ENCODE assay signal across 22 mouse cellular contexts in genomic region chr19:32653630-32654362, GRCm38 (mm10). TPM values are rescaled to one million over a fixed set of nuclear protein-coding genes. Genes with fewer than 3 reads are reported as not detected.
DNase-seq lines count a peak whose midpoint lies in the region; ATAC-seq lines count a peak whose summit lies in the region.
"Had no signal": no experiment of that assay in that cellular context is flagged by ENCODE, and none has a peak within 500 bp of the region (broad histone marks: within the 10 kb centered on the region; RNA-seq: fewer than 3 reads in every experiment).

No protein-coding gene starts in this region.

- peak; percentile 5 to 9 for DNase-seq in adrenal gland, postnatal 36 days
- no peak for DNase-seq in adrenal gland, postnatal 4 days (ENCODE audit: low spot score in 2 of 2)
- no peak for DNase-seq in liver, embryonic 11.5 days (ENCODE audit: low spot score)
- DNase-seq in MEL-GATA-1-ER (ENCODE audit: extremely low read depth, low read depth): peak; percentile 40
- no peak for DNase-seq in right cerebral cortex, postnatal 14 days
- no peak for DNase-seq in spleen, postnatal 36 days (ENCODE audit: low spot score in 2 of 2)
- DNase-seq: forebrain, postnatal 0 days; gastrocnemius, postnatal 25 days; heart, adult 2 months; heart, postnatal 36 days; kidney, adult 18-20 months; lung, adult 2 months; midbrain, embryonic 14.5 days; right cerebral cortex, adult 18-20 months had no signal

- H3K36me3 ChIP-seq in liver, embryonic 12.5 days: no peaks in the 10 kb centered on the region
- no peaks in the 10 kb centered on the region for H3K36me3 ChIP-seq in liver, embryonic 11.5 days (ENCODE audit: control insufficient read depth, insufficient read depth, low read length)
- H3K36me3 ChIP-seq: forebrain, embryonic 10.5 days; hindbrain, embryonic 13.5 days had no signal

- peaks cover 36% of the 10 kb centered on the region for H3K4me1 ChIP-seq in liver, embryonic 12.5 days
- H3K4me1 ChIP-seq in liver, embryonic 11.5 days (replicated peaks; ENCODE audit: control insufficient read depth, insufficient read depth, low read length): peaks cover 6% of the 10 kb centered on the region; the same call in 1 of the 2 replicates
- H3K4me1 ChIP-seq: forebrain, embryonic 10.5 days; hindbrain, embryonic 13.5 days; megakaryocyte, embryonic 14.5 days had no signal

- no peak overlapping the region for H3K27ac ChIP-seq in liver, embryonic 12.5 days
- H3K27ac ChIP-seq in liver, embryonic 11.5 days (ENCODE audit: low read depth, low read length): no peak overlapping the region
- H3K27ac ChIP-seq: forebrain, embryonic 10.5 days; heart, adult 2 months; hindbrain, embryonic 13.5 days; left cerebral cortex, adult 2 months; stomach, postnatal 0 days had no signal

- H3K4me2 ChIP-seq in liver, embryonic 12.5 days: no peak overlapping the region
- H3K4me2 ChIP-seq in liver, embryonic 11.5 days: no peak overlapping the region
- H3K4me2 ChIP-seq: hindbrain, embryonic 13.5 days had no signal

- H3K4me3 ChIP-seq in liver, embryonic 12.5 days: no peak overlapping the region
- H3K4me3 ChIP-seq in liver, embryonic 11.5 days (ENCODE audit: low read depth, low read length): no peak overlapping the region
- H3K4me3 ChIP-seq: forebrain, embryonic 10.5 days; heart, adult 2 months; hindbrain, embryonic 13.5 days; left cerebral cortex, adult 2 months; megakaryocyte, embryonic 14.5 days had no signal

- no peaks in the 10 kb centered on the region for H3K9me3 ChIP-seq in liver, embryonic 12.5 days (replicated peaks)
- no peaks in the 10 kb centered on the region for H3K9me3 ChIP-seq in liver, embryonic 11.5 days (ENCODE audit: control insufficient read depth, low read length)
- H3K9me3 ChIP-seq: forebrain, embryonic 10.5 days; hindbrain, embryonic 13.5 days; megakaryocyte, embryonic 14.5 days had no signal

- 0 out of 2 replicates have a peak, but pooled peaks have one; percentile 24 for ATAC-seq in liver, embryonic 12.5 days
- ATAC-seq in liver, embryonic 11.5 days (replicated peaks; ENCODE audit: low FRiP score): no peak
- ATAC-seq in megakaryocyte progenitor cell, adult 5-6 weeks (replicated peaks; ENCODE audit: poor library complexity): peak; percentile 50
- ATAC-seq: forebrain, postnatal 0 days had no signal

- no peaks in the 10 kb centered on the region for H3K27me3 ChIP-seq in liver, embryonic 12.5 days (replicated peaks)
- H3K27me3 ChIP-seq in liver, embryonic 11.5 days (replicated peaks; ENCODE audit: control insufficient read depth, insufficient read depth, low read length): no peaks in the 10 kb centered on the region
- H3K27me3 ChIP-seq: CH12.LX; hindbrain, embryonic 13.5 days; megakaryocyte, embryonic 14.5 days had no signal

- no peak overlapping the region for H3K9ac ChIP-seq in liver, embryonic 12.5 days
- H3K9ac ChIP-seq in liver, embryonic 11.5 days (ENCODE audit: low read depth, low read length): no peak overlapping the region
- H3K9ac ChIP-seq: forebrain, postnatal 0 days; hindbrain, embryonic 13.5 days had no signal

- 37% methylated on average over 7 of the region's 7 CpGs for WGBS in liver, embryonic 12.5 days (ENCODE audit: insufficient replicate concordance)
- WGBS in liver, embryonic 11.5 days: 50% methylated on average over 7 of the region's 7 CpGs

RNA-seq across cellular contexts. Expression of gene Papss2, which starts 58.2 kb away (rescaled TPM):
- total RNA-seq in adrenal gland, postnatal 36 days (2021): 10 to 100 TPM; 12.6 to 13.2 TPM
- total RNA-seq in adrenal gland, postnatal 4 days (2021): 10 to 100 TPM; 20.7 to 26.6 TPM
- polyA plus RNA-seq in liver, embryonic 12.5 days (2016; fragmentation: Nextera tagmentation; extraction: Ambion mirVana): 2.0 and 3.1 TPM in 2 replicates
- 3.4 and 3.5 TPM in 2 replicates for polyA plus RNA-seq in liver, embryonic 11.5 days (2014; fragmentation: Nextera tagmentation; extraction: Ambion mirVana)
- total RNA-seq in megakaryocyte progenitor cell, adult 5-6 weeks (2015): 48.6 and 61.3 TPM in 2 replicates
- total RNA-seq in megakaryocyte progenitor cell, adult 5-6 weeks (2017): 24.0 and 24.2 TPM in 2 replicates

Comparison
In these comparisons a context has a peak if more than half of its experiments do, and no peak if none do; other contexts are left out.
1. DNase-seq: peak in adrenal gland, postnatal 36 days (2 of 2) and MEL-GATA-1-ER (single experiment); none in adrenal gland, postnatal 4 days (0 of 2), liver, embryonic 11.5 days (single experiment), right cerebral cortex, postnatal 14 days (single experiment) and spleen, postnatal 36 days (0 of 2).